Mouse (Mus musculus): ENCODE results near the gene Gucy1a1. TPM values are rescaled to one million over a fixed set of nuclear protein-coding genes. Genes with fewer than 3 reads are reported as not detected.

The Gucy1a1 gene
- polyA plus RNA-seq, 1 experiment from 2014 or later, result 1.5 TPM

DNA sequence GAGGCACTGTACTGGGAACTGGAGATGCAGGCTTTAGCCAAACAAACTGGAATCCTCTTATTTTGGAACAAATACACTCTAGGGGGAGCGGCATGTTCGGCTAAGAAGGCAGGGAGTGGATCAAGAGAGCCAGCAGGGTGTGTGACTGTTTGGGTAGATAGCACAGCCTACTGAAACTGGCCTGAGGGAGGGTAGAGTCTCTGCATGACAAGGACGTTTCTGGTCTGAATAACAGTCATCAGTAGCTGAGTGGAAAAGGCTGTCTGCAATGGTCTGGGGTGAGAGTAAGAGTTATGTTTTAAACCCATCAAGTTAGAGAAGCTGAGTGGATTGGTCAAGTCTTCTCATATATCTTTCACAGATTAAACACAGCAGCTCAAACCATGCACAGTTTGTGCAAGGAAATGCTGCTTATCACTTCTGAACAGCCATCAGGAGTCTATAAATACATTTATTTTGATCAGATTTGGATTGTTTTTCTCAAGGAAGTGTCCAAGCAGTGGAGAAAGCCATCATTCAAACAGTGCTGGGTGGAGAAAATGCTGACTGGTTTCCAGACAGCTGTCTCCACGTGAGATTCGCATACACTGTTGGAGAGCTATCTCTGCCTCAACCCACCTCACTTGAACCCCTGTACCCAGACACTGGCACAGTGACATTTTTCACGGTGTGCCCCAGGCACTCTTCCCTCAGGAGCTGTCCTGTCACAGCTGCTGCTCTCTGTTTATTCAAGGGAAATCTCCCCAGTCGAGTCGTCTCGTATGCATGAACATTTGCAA is 84.0 kb downstream of the Gucy1a1 start:
- no peak overlapping the region for H3K27ac ChIP-seq
- H3K27me3 ChIP-seq (ENCODE audit: poor library complexity, severe bottlenecking), result no peaks in the 10 kb centered on the region
- no peaks in the 10 kb centered on the region for H3K36me3 ChIP-seq (replicated peaks)
- H3K4me1 ChIP-seq, result no peaks in the 10 kb centered on the region
- no peak for DNase-seq (ENCODE audit: extremely low spot score, low spot score)
- H3K9me3 ChIP-seq, result no peaks in the 10 kb centered on the region
- H3K4me3 ChIP-seq, result no peak overlapping the region
- WGBS, result 57% methylated on average over 9 of the region's 9 CpGs

DNA sequence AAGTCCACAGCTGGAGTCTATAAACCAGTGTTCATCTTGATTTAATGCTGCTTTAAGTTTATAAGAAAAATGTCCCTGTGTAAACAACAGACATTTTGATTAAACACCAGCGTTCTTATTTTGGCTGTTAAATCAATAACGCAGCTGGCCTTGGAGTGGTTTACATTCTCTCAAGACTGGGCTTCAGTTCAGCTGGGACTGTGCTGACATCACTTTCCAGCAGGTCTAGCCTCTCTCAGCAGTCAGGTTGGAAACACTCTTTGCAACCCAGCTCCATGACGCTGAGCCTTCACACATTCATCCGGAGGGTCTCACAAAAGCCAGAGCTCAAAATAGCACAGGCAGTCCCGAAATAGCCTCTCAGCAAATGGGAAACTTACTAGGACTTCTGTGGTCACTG is 88.4 kb downstream of the Gucy1a1 start:
- Histone ChIP-seq H3K4me3 (no peak overlapping the region), H3K36me3 (replicated peaks) (no peaks in the 10 kb centered on the region), H3K4me1 (0 out of 2 replicates have a peak, but pooled peaks cover 5% of the 10 kb centered on the region), H3K9me3 (no peaks in the 10 kb centered on the region), H3K27ac (no peak overlapping the region), H3K27me3 (ENCODE audit: poor library complexity, severe bottlenecking) (no peaks in the 10 kb centered on the region)
- DNase-seq (ENCODE audit: extremely low spot score, low spot score), result no peak
- 72% methylated on average over 5 of the region's 5 CpGs for WGBS

DNA sequence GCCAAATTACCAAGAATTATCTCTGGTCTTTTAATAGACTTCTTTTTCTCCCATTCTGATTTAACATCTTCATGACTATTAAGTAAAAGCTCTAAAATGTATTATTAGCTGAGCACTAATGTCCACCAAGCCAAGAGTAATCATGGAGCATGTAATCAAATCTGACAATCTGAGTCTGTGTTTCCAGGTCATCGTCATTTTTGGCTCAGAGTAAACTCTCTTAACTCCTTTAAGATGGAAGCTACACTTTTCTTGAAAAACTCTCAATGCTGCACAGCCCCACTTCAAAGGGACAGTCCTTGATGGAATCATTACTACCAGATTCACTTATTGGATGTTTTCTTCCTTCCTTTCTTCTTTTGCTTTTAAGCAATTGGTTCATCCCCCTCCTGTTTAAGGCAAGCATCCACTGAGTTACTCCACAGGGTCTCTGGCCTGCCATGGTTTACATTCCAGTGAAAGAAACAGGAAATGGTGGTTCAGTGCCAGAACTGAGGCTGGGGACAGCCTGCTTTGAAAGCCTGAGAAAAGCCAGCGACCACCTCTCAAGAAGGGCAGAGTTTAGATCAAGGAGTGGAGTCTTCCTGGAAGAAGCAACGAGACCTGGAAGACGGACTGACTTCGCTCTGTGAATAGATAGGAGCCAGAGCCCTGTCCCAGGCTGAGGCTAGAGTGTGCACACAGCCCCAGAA is 91.2 kb downstream of the Gucy1a1 start:
- WGBS, result 75% methylated on average over 5 of the region's 5 CpGs
- no peak for DNase-seq (ENCODE audit: extremely low spot score, low spot score)
- H3K27ac ChIP-seq, result no peak overlapping the region
- no peaks in the 10 kb centered on the region for H3K9me3 ChIP-seq
- no peaks in the 10 kb centered on the region for H3K27me3 ChIP-seq (ENCODE audit: poor library complexity, severe bottlenecking)
- no peaks in the 10 kb centered on the region for H3K36me3 ChIP-seq (replicated peaks)
- peaks cover 17% of the 10 kb centered on the region for H3K4me1 ChIP-seq
- no peak overlapping the region for H3K4me3 ChIP-seq

DNA sequence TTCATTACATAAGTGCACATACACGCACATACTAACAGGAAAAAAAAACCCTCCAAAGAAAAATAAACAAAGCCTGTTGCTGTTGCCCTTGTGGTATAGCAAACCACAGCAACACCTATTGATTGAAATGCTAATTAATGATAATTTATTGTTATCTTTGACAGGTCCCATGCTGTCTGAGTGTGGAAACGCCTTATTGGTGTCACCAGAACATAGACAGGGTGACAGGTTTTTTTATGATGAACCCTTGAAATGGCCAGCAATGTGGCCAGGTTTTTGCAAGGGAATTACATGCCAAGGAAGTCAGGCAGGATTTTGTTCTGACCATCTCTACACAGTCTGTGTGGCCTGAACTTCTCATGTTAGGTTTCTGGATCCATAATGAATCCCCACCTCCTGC is 93.6 kb downstream of the Gucy1a1 start:
- no peak for DNase-seq (ENCODE audit: extremely low spot score, low spot score)
- H3K4me3 ChIP-seq, result no peak overlapping the region
- 77% methylated on average over 2 of the region's 2 CpGs for WGBS

DNA sequence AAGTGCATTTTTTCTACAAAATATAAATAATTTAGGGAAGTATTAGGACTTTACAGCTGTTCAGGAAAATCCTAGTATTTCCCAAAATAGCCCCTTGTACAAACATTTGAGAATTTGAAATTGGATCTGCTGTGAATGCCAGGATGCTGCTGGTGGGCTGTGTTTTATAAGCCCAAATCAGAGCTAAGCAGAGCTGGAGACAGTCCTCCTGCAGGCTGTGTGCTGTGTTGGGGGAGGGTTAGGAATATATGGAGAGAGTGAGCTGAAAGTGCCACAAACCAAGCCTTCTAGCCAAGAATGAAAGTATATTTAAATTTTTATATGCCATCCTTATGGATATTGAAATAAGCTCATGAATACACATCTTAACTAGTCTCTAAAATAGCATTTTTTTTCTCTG is 94.1 kb downstream of the Gucy1a1 start:
- Histone ChIP-seq H3K27me3 (ENCODE audit: poor library complexity, severe bottlenecking) (no peaks in the 10 kb centered on the region), H3K36me3 (replicated peaks) (no peaks in the 10 kb centered on the region), H3K9me3 (no peaks in the 10 kb centered on the region), H3K4me1 (peaks cover 32% of the 10 kb centered on the region), H3K27ac (no peak overlapping the region), H3K4me3 (no peak overlapping the region)
- DNase-seq (ENCODE audit: extremely low spot score, low spot score), result no peak

More for the DNA sequence above, 93.6 kb downstream of the Gucy1a1 start:
- Histone ChIP-seq H3K27ac (no peak overlapping the region), H3K9me3 (no peaks in the 10 kb centered on the region), H3K36me3 (replicated peaks) (no peaks in the 10 kb centered on the region), H3K4me1 (peaks cover 32% of the 10 kb centered on the region), H3K27me3 (ENCODE audit: poor library complexity, severe bottlenecking) (no peaks in the 10 kb centered on the region)

DNA sequence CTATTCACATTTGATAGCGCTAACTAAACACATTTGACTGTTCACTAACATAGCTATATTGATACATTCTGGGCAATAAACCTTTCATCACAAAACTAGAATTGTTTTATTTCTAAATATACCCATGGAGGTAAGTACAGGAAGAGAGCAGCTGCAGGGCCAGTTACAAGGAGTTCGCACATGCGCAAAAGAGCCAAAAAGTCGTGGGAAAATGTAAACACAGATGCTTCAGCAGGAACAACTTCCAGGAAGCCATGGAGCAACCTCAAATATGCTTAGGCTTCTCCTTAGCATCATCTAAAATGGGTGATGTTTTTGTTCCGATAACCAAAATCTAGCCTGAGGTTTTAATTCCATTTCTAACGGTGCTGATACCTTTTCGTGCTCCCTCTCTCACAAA is 96.9 kb downstream of the Gucy1a1 start:
- H3K36me3 ChIP-seq (replicated peaks), result no peaks in the 10 kb centered on the region
- WGBS, result 71% methylated on average over 7 of the region's 7 CpGs
- H3K27ac ChIP-seq, result 0 out of 2 replicates have a peak overlapping the region, but pooled peaks have one; percentile 25
- H3K4me3 ChIP-seq, result no peak overlapping the region
- no peaks in the 10 kb centered on the region for H3K9me3 ChIP-seq
- no peaks in the 10 kb centered on the region for H3K27me3 ChIP-seq (ENCODE audit: poor library complexity, severe bottlenecking)
- H3K4me1 ChIP-seq, result peaks cover 26% of the 10 kb centered on the region
- DNase-seq (ENCODE audit: extremely low spot score, low spot score), result no peak

DNA sequence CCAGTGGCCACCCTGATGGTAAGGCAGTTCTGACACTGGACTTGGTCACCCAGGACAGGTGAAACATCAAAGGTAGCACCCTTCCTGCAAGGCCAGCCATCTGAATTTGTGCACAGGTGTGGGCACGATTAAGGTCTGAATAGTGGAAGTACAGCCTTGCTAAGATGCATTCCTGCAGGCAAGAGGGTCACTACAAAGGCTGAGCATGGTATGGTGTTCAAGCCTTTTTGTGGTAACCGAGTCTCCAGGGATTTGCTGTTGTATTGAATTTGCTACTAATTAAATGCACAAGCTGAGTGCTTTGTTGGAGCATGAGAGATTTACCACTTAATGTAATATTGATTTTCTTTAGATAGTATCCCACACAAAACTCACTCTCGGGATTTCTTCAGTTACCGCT is 97.5 kb downstream of the Gucy1a1 start:
- H3K36me3 ChIP-seq (replicated peaks), result no peaks in the 10 kb centered on the region
- H3K27me3 ChIP-seq (ENCODE audit: poor library complexity, severe bottlenecking), result no peaks in the 10 kb centered on the region
- H3K27ac ChIP-seq, result no peak overlapping the region
- no peak for DNase-seq (ENCODE audit: extremely low spot score, low spot score)
- no peaks in the 10 kb centered on the region for H3K9me3 ChIP-seq
- 60% methylated on average over 4 of the region's 4 CpGs for WGBS
- peaks cover 26% of the 10 kb centered on the region for H3K4me1 ChIP-seq
- no peak overlapping the region for H3K4me3 ChIP-seq

DNA sequence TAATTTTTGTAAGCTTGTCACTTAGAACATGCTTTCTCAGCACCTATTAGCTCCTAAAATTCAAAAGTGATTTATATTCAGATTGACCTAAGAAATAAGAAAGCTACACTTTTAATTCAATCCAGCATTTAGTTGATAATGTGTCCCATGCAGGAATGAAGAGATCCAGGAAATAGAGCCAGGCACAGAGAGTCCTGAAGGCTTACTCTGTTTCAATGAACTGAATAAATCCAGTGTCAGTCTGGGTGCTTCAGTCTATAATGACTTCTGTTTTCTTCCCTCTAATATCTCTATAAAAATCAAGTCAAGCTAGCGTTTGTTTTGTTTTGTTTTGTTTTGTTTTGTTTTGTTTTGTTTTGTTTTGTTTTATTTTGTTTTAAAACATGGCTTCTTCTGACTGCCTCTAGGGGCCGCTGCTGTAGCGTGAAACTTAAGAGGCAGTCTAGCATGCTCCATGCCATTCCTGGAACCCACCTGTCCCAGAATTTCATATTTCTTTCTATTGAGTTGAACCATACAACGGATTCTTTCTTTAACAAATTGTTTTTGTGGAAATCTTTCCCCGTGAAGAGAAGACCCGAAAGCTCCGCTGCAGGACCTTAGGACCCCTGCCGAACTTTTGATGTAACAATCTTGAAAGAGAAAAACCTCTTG is 98.4 kb downstream of the Gucy1a1 start:
- Histone ChIP-seq H3K4me1 (peaks cover 26% of the 10 kb centered on the region), H3K4me3 (no peak overlapping the region), H3K27me3 (ENCODE audit: poor library complexity, severe bottlenecking) (no peaks in the 10 kb centered on the region), H3K36me3 (replicated peaks) (no peaks in the 10 kb centered on the region), H3K9me3 (no peaks in the 10 kb centered on the region), H3K27ac (no peak overlapping the region)
- no peak for DNase-seq (ENCODE audit: extremely low spot score, low spot score)
- 38% methylated on average over 8 of the region's 8 CpGs for WGBS

DNA sequence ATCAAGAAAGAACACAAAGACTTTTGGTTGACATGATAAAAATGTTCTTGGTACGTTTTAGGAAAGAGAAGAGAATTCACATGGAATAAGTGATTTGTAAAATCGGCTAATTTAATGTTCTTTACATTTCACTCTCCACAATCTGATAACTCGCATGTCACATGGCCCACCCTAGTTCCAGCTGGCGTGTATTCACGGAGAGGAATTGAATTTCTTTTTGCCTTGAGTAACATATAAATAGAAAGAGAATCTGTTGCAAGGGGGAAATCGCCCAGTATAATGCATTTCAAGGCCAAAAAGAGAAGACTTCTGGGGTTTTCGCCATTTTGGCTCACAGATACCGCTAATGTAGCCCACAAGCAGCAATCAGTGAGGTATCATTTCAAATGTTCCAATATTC is 99.5 kb downstream of the Gucy1a1 start:
- Histone ChIP-seq H3K4me3 (no peak overlapping the region), H3K4me1 (peaks cover 23% of the 10 kb centered on the region), H3K27ac (no peak overlapping the region), H3K36me3 (replicated peaks) (no peaks in the 10 kb centered on the region), H3K9me3 (no peaks in the 10 kb centered on the region), H3K27me3 (ENCODE audit: poor library complexity, severe bottlenecking) (no peaks in the 10 kb centered on the region)
- 95% methylated on average over 8 of the region's 8 CpGs for WGBS
- no peak for DNase-seq (ENCODE audit: extremely low spot score, low spot score)

DNA sequence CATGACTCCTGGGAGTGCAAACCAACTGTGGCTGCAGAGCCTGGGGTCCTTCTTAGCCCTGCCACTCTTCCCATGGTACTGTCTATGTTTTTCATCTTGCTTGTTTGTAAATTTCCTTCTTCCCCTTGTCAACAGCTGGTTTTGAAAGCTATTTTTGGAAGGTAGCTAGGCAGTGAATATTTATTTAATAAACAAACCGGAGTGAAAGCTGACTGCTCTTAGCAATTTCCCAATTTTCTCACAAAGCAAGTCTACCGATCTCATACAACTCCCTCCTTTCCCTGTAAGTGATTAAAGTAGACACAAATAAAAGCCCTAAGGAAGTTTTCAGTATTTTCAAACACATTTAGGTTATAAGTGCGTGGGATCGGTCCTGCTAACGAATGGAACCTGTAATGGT is 100.7 kb downstream of the Gucy1a1 start:
- DNase-seq (ENCODE audit: extremely low spot score, low spot score), result no peak
- no peak overlapping the region for H3K4me3 ChIP-seq
- H3K36me3 ChIP-seq (replicated peaks), result no peaks in the 10 kb centered on the region
- peaks cover 20% of the 10 kb centered on the region for H3K4me1 ChIP-seq
- no peaks in the 10 kb centered on the region for H3K27me3 ChIP-seq (ENCODE audit: poor library complexity, severe bottlenecking)
- H3K9me3 ChIP-seq, result no peaks in the 10 kb centered on the region
- 90% methylated on average over 5 of the region's 5 CpGs for WGBS
- no peak overlapping the region for H3K27ac ChIP-seq

DNA sequence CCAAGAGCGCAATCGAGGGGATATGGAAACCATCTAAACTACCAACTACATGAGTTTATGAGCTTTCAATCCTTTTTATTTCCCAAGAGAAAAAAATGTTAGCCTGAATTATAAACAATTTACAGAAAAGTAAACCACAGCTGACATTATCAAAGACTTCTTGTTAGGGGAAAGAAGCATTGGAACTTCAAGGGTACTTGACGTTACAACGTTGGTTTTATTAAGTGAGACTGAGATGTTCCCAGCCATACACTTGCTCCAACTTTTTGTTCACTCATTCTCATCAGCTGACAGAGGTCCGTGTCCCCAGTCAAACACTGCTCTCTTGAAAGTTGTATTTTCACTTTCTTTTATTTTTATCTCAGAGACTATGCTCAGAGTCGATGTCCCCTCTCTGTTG is 101.9 kb downstream of the Gucy1a1 start:
- no peaks in the 10 kb centered on the region for H3K27me3 ChIP-seq (ENCODE audit: poor library complexity, severe bottlenecking)
- DNase-seq (ENCODE audit: extremely low spot score, low spot score), result no peak
- H3K36me3 ChIP-seq (replicated peaks), result no peaks in the 10 kb centered on the region
- H3K27ac ChIP-seq, result no peak overlapping the region
- WGBS, result 89% methylated on average over 6 of the region's 6 CpGs
- H3K9me3 ChIP-seq, result no peaks in the 10 kb centered on the region
- H3K4me1 ChIP-seq, result peaks cover 7% of the 10 kb centered on the region
- no peak overlapping the region for H3K4me3 ChIP-seq
